Mouse (Mus musculus) cerebellum, postnatal 36 days (tissue): ENCODE data around the gene Zfp950.
A peak's percentile ranks its signal among the peaks of the same experiment; 100 is the strongest.

Source experiments
- DNase-seq, 2 experiments: peaks; one replicate each; pipeline ENCODE4 v3.0.0; 2021 to 2022; ENCODE audit warnings: mixed read lengths in 2 of 2

Gene Zfp950

GRCm38 (mm10) chr19:61056783-61057410, 83.7 kb downstream of the Zfp950 start:
- no peak for DNase-seq

GRCm38 (mm10) chr19:61052786-61053185, 87.9 kb downstream of the Zfp950 start:
- no peak for DNase-seq

- DNase-seq, result no peak
Measured at GRCm38 (mm10) chr19:61052008-61052407, 88.6 kb downstream of the Zfp950 start.

- DNase-seq, result no peak
Measured at GRCm38 (mm10) chr19:61051151-61051550, 89.5 kb downstream of the Zfp950 start.

GRCm38 (mm10) chr19:61049413-61049812, 91.2 kb downstream of the Zfp950 start:
- peak in 1 of 2 experiments; percentile 13 for DNase-seq

GRCm38 (mm10) chr19:61048646-61049045, 92.0 kb downstream of the Zfp950 start:
- DNase-seq, result peak; percentile 25 to 41

GRCm38 (mm10) chr19:61039151-61039550, 101.5 kb downstream of the Zfp950 start:
- DNase-seq, result no peak

DNA sequence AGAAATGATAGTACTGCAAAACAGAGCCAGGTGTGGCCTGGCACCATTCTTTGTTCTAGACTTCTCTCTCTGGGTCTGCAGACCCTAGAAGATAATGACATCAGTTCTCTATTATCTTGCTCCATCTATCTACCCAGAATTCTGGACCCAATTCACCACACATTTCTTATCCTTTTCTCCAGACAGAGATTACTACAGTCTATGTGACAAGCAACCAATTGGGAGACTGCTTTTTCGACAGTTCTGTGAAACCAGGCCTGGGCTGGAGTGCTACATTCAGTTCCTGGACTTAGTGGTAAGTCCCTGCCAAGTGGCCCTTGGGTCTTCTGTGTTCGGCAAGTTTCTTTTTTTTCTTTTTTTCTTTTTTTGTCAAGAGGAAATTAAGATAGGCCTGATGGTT, 109.1 kb downstream of the Zfp950 start:
- no peak for DNase-seq

DNA sequence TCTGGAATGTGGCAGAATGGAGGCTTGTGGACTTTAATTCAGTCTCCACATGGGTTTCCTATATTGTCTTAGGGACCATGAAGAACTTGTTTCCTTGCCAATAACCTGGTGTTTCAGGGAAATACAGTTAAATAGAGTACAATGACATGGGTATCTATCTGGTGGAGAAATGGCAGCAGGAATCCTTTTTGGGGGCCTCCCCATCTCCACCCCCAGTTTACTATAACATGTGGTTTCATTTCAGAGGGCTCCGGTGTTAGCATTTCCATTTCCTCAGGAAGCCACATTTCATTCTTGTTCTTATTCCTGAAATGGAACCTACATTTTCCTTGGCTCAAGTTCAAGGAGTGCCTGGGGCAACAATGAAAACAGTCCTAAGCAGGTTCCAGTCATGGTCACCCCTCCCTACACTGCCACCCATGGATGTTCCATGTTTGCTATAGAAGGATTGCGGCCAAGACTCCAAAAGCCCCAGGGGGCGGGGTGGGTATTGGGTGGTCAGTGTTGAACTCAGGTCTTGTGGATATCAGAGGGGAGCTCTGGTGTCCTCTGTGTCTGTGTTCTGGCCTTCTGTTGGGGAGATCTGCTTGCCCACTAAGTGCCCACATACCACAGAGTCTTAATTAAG, 118.6 kb downstream of the Zfp950 start:
- no peak for DNase-seq

- no peak for DNase-seq
Measured at GRCm38 (mm10) chr19:61021502-61021901, 119.1 kb downstream of the Zfp950 start.

- no peak for DNase-seq
Measured at GRCm38 (mm10) chr19:61017477-61018266, 123.0 kb downstream of the Zfp950 start.

- no peak for DNase-seq
Measured at GRCm38 (mm10) chr19:61009266-61009665, 131.4 kb downstream of the Zfp950 start.
